Mouse (Mus musculus) adrenal gland, postnatal 36 days (tissue): ENCODE data around the gene Cdiptos. TPM values are rescaled to one million over a fixed set of nuclear protein-coding genes. Genes with fewer than 3 reads are reported as not detected.
A peak's percentile ranks its signal among the peaks of the same experiment; 100 is the strongest.

Experiments used
- DNase-seq, 2 experiments: peaks; one replicate each; pipeline ENCODE4 v3.0.0; 2021; ENCODE audit warnings: mixed read lengths in 1 of 2
- long read RNA-seq, 2 experiments: library from polyadenylated mRNA; stranded (forward); transcript quantifications; one replicate each; pipeline ENCODE4 v2.0.0; 2021; ENCODE audit warnings: borderline sequencing depth in 2 of 2
- total RNA-seq, 2 experiments: library from RNA; stranded (reverse); gene quantifications; 2 replicates each; pipeline ENCODE4 v1.2.3; 2021

Gene Cdiptos
- total RNA-seq = under 1 TPM; 0.60 to 0.69 TPM
- long read RNA-seq, experiment 1 = 0 reads
- long read RNA-seq, experiment 2 = 0 reads

DNA sequence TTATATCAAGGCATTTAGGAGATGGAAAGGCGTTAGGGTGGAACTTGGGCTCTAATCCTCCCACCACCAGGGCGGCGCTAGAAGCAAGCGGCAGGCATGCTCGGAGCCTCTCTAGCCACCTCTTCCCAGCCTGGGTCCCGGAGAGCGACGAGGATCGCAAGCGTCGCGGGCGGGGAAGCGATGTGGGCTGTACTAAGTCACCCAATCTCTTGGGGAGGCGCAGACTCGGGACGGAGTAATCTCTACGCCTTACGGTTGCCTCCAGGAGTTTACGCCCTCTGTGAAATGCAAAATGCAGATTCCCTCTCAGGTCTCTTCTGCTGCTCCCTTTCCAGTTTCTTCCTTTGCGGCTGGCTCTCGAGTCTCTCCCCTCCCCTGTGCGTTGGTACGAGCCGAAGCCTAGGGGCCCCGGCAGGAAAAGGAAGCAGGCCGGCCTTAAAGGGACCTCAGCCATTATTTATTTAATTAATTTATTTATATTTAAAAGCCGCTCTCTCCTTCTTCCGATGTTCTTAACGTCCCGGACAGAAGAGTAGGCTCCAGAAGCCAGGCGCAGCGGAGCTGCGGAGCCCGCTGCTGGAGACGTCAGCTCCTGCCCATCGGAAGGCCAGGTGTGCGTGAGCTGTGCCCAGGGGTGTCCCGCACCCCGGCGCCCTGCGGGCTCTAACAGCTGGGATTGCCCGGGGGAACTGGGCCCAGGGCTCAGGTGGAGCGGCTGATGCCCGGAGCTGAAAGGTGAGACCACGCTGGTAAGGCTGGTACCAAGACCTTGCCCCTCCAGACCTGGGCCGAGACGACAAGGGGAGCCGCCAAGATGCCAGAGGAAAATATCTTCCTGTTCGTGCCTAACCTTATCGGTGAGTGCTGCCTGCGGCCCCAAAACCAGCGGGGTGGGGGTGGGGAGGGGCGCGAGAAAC, at the start of gene Cdiptos:
Gene Cdiptos (minus strand): TSS at position 149 of the 917 bp plus-strand sequence.
- peak; percentile 96 to 98 for DNase-seq

DNA sequence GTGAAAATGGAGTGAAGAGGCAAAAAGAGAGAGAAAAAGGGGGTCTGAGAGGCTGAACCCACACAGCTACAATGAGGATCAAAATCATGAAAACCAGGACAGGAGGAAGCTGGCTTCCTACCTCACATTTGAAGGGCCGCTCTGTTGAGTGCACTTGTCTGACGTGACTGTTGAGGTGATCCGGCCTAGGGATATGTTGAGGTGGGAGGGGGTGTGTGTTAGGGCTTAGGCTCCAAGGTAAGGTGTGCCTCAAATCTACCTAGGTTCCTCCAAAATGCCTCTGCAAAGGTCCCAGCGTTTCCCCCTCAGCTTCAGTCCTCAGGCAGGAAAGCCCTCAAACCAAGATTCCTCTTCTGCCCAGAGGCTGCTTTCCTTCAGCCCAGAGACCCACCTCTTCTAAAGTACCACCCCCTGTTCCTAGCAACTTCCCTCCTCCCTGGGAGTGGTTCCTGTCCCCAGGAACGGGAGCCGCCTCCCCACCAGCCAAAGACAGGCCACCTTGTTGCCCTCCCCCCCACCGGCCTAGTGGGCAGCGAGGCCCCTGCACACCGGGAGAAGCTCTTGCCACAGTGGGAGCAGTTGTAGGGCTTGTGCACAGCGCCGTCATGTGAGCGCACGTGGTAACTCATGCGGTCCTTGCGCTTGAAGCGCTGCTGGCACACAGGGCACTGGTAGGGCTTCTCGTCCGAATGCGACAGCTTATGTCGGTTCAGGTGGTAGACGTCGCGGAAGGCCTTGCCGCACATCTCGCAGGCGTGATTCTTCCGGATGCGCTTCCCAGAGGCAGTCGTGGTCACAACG, 49.1 kb upstream of the Cdiptos start:
- DNase-seq = peak; percentile 83 to 84

DNA sequence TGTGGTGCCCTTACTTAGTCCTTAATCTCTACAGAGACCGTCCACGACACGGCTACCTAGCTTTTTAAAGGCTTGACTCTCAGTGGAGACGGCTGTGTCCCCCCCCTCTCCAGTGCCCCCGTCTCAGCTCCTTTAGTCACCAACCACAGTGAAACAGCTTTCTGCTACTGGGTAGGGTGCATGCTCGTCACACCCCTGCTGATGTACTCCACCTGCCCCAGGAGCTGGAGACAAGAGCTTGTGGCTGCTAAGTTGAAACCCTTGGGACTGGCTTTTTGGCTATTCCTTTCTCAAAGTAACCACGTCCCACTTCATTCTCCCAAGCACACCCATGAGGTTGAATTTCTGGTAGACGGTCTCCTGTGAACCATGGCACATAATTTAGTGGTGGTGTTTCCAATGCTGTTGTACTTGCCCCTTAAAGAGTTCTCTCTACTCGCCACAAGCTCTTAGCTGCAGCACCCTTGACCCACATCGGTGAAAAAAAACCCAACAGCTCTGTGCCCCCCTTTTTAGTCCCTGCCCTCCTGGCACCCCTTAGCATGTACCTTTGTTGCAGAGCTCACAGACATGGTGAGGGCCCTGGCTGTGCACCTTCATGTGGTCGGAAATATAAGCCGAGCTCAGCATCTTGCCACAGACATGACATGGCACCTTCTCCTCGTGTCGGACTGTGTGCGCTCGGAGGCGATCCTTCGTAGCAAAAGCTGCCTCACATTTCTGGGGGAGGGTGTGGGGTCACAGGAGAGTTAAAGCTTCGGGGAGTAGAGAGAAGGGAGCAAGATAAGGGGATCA, 48.2 kb upstream of the Cdiptos start:
- no peak for DNase-seq

DNA sequence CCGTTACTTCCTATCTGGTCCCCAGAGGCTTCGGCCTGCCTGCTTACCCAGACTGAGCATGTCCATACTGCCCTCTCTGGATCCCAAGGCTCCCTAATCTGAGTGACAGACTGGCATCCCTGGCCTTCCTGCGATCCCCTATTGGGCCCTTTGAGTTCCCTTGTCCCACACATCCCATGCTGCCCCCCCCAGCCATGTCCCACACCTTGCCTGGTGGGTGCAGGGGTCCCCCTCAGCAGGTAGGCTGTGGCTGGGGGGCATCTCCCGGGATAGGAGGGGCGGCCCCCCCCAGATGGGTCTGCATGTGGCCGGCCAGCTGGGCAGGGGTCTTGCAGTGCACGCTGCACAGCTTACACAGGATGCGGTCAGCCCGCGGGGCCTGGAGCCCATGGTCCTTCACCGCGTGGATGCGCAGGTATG, 47.4 kb upstream of the Cdiptos start:
- no peak for DNase-seq

DNA sequence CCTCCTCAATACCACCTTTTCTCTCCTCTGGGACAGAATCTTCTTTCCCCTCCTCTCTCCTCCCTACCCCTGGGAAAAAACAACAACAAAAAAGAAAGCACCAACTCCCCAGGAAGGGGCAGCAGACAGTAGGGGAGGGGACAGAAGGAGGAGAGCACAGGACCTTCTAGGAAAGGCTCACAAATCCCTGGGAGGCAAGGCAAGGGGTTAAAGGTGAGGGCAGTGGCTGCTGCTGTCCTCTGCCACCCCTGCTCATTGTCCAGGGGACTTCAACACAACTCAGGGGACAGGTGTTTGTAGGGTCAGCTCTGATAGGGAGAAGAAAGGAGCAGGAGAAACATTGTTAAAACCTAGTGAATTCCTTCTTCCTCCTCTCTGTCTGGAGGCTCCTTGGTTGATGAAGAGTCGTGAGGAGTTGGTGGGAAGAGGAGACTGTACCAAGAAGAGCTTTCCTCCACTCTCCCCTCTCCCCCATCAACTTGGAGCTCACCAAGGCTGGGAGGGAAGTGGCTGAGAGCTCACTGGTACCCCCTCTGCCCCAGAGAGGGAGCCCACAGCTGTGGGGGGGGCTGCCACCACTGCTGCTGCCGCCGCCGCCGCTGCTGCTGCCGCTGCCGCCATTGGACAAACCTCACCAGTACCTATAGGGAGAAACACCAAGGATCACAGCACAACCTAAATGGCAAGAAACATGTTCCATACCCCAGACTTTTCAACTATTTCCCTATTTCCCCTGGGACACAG, 46.8 kb upstream of the Cdiptos start:
- DNase-seq = no peak

DNA sequence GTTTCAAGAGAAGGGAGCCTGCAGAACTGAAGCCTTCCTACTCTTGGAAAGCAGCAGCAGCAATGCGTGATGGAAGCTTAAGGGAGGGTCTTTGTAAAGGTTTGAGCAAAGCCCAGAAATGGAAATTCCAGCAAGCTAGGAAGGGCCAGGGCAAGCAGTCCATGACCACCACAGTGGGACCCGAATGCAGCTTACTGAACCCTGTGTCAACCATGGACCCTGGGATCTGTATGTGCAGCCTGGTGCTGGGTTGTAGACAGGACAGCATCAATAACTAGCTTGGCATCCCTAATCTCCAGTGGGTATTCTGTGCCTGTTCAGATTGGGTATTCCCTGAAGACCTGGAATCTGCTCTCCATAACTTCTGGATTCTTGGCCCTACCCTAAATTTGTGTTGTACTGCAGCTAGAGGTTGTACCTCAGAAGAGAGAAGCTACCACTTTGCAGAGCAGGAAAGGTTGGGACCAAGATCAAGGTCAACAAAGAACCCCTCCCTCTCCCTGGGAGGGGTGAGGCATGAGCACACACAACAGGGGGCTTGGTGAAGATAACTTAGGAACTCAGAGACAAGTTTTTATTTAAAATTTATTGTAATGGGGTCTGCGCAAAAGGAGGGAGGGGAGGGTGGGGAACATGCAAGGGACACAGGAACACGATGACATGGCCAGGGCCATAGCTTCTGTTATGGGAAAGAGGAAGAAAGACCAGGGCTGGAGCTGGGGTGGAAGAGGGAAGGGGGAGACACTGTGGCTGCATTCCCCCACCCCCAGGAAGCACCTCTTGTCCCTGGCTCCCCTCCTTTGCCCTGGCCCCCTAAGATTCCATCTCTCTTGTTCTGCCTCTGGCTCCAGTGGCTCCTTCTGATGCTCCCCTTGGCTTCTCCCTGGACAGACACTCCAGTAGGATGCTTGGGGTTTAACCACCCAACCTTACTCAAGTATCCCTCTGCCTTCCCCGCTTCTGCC, 45.9 kb upstream of the Cdiptos start:
- DNase-seq = no peak

DNA sequence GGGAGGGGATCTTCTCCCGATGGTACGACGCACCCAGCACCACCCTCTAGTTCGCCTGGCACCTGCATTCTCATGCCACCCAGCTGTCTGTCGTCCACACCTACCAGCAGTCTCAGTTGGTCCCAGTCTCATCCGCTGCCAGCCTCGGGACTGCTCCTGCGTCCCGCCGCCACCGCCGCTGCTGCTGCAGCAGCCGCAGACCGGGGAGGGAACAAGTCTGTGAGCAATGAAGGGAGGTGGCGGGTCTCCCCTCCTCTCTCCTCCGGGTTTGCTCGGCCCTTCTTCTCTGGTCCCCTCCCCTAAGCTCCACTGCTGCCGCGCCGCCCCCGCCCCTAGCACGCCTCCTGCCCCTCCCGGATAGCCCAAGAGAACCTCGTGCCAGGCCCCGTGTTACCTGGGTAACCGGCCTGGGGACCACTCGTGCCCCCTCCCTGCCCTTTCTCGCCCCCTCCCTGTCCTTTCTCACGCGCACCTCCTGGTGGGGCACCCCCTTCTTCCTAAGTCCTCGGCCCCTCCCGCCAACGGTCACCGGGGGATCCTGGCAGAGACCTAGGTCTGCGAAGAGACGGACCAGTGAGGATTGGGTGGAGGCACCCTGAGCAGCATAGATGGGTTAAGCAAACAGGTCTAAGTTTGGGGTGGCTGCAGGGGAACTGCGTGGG, 45.1 kb upstream of the Cdiptos start, which contains the start of the genes Gm42742 and Prrt2:
Gene Gm42742 (minus strand): TSS at position 197 of the 662 bp plus-strand sequence.
Gene Prrt2 (minus strand): TSS at position 311 of the 662 bp plus-strand sequence.
- DNase-seq = peak; percentile 49 to 67

DNA sequence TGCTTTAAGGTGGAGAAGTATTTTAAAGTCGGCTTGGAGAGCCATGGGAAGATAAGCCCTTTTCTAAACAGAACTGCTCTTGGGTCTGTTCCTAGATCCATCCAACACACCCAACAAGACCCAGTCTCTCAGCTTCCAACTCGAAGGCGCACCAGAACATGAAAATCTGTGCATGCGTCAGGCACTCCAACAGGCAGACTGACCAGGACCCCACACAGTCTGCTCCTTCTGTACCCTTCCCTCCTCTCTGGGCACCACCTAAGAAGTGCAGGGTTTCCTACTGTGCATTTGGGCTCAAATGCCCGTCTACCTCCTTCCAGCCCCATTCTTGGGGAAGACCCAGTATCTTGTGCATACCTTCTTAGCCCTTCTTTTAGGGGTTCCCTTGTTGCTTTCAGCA, 44.6 kb upstream of the Cdiptos start:
- DNase-seq = no peak

DNA sequence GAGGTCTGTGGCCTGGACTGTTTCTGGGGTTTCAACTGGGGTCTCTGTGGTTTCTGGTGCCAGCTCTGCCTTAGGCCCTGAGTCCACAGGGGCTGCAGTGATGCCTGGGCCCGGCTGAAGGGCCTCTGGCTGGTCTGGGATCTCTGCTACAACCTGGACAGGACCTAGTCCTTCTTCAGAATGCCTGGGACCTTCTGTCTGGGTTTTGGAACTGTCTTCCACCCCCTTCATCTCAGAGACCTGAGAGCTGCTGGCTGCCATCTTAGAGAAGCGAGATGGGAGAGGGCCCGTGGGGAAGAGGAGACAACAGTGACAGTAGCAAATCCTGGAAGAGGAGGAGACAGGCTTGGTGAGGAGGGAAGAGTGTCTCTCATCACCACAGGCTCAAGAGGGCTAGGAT, 44.1 kb upstream of the Cdiptos start:
- no peak for DNase-seq

DNA sequence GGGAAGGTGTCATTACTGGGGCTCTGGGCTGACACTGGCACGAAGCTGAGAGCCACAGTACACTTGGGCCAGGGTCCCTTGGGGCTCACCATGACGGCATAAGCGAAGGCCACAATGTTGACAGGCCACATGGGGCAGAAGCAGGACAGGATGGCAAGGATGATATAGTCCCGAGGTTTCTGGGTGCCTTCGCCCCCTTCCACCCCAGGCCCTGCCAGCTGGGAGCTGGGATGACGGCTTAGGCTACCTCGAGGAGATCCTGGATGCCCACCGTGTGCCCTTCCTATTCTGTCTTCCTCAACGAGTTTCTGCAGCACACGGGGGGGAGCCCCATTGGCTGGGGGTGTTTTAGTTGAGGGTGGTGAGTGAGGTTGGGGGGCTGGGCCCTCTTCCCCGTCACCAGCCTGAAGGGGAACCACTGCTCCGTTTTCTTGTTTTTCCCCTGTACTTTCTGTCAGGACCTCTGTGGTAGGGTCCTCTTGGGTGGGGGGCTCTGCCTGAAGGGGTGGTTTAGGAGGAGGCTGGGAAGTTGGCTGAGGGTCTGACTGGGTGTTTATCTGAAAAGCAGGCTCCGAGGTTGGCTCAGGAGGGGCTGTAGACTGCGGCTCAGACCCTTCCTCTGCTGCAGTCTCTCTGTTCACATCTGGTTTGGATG, 43.5 kb upstream of the Cdiptos start:
- no peak for DNase-seq

DNA sequence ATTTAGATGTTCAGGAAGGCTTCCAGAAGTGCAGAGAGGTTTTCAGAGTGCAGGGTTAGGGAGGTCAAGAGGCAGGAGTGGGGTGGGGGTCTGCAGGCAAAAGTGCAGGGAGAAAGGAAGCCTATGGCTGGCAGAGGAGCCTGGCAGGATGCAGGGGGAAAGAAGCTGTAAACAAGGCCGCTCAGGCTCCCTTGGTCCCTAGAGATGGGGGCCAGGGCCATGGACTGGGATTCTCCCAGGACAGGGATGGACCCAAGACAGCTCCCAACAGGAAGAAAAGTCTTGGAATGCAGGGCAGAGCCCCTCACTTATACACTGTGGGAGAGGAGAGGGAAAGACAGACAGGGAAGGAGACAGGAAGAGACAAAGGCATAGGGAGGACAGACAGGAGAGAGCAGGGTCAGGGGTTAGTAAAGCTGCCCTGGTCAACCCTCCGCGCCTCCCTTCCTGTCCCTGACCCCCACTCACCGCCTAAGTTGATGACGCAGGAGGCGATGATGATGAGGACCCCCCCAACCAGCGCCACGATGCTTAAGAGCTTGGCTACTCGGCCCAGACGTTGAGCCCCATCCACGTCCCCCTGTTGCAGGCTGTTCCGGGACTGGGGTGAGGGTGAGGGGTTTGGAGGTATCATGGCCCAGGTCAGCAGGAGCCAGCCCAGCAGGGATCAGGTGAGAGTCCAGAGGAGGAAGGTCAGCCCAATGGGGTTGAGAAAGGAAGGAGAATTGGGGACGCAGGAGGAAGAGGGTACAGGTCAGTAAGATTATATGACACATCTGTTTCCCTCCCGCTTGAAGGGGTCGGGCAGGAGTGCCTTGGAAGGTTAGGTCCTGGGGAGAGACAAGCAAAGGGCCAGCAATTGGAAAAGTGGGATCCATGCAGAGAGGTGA, 42.8 kb upstream of the Cdiptos start:
- no peak for DNase-seq

DNA sequence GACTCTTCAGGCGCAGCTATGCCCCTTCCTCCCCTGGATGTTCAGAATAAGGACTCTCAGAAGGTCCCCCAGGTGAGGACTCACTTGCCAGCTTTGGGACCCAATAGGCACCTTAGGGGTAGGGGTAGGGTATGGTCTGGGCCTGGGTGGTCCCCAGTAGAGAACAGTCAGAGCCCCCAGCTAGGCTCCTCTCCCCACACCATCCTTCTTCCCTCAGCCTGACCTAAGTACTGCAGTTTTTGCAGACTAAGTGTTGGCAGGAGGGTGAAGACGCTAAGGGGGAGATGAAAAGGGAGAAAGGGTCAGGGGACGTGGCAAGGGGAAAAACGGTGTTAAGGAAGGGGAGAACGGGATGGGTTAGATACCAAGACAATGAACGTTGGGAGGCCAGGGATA, 42.0 kb upstream of the Cdiptos start:
- DNase-seq = no peak

DNA sequence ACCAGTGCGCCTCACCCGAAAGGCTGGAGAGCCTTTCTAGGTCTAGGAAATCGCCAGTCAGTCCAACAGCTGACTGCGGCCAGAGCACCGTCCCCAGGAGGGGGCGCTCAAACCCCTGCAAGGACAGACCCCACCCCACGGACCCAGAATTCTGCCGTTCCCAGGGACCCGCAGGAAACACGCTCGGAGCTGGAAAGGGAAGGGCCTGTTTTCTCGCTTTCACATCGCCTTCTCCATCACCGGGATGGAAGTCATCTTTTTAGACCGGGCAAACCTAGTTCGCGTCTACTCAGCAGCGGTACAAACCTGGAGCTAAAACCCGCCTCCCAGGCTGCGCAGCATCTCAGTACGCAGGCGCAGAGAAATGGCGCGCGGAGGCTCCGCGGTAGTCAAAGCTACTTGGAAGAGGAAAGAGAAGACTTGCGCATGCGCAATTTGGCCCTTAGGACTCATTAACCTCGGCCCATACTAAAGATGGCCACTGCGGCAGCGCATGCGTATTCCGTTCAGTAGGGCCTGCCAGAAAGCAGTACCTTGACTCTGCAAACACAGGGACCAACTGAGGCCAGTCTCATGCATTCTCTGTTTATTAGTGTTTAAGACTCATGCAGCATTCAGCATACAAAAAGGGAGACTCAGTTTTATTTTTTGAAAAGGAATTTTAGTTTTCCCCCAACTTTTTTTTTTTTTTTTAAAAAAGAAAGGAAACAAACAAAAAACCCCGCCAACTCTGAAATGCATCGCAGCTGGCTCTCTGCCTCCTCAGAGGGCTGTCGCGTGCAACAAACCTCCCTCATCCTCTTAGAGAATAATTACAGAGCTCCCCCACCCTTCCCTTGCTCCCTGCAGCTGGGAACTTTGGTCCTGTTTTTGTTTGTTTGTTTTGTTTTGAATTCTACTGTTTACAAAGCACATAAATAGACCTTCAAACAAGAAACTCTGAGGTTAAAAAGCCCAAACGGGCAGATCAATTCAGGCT, 41.4 kb upstream of the Cdiptos start, which contains the start of gene Pagr1a:
Gene Pagr1a (minus strand): TSS at position 382 of the 979 bp plus-strand sequence.
- DNase-seq = peak; percentile 97

DNA sequence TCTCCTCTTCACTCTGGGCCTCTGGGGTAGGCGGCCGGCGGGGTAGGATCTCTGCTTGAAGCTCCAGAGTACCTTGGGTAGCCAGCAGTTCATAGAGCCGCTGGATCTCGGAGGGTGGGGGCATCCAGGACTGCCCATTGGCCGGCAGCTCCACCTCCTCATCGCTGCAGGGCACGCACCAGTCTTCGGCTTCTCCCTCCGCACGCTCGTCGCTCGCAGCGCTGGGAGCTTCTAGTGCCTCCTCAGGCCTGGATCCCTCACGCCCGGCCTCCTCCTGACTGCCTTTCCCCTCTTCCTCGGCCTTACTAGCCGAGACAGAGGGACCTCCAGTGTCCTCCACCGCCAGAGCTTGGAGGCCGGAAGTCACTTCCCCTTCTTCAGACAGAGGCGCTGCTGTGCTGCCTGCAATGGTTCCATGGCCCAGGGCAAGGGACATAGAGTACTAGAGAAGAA, 40.6 kb upstream of the Cdiptos start:
- peak; percentile 76 to 79 for DNase-seq

DNA sequence TGATC, 40.4 kb upstream of the Cdiptos start, which contains the start of gene Pagr1b:
Gene Pagr1b (minus strand): TSS at position 4 of the 5 bp plus-strand sequence.
- DNase-seq = no peak

DNA sequence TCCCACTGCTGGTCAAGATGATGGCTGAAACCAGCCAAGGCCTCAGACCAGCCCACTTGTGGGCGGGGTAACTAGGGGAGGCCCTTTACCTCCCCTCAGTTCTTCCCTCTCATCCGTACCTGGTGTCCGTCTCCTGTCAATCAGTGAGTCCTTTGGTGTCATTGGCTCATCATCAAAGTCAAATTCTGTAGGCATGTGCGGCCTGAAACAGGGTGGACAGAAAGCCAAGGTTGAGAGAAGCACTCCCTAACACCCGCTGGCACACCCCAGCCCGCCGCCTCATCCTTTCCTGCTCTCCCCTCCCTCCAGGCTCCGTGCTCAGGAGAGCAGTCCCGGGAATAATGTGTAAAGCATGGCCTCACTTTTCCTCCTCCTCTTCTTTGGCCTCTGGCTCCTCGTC, 40.2 kb upstream of the Cdiptos start:
- DNase-seq = peak; percentile 69 to 79

DNA sequence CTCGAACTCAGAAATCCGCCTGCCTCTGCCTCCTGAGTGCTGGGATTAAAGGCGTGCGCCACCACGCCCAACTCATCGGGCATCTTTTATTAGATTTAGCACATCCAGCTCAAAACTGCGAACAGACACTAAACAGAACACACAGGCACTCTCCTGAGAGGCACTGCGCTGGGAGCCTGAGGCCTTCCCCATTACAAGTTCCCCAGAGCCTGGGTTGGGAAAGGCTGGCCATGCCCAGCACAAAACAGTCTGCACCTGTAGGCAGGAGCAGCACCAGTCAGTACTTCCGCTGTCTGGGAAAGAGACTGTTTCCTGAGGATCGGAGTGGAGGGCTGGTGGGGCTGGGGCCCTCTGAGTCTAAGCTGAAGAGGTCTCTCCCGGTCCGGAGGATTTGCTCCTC, 39.1 kb upstream of the Cdiptos start:
- no peak for DNase-seq
